Mouse (Mus musculus) intestine, embryonic 15.5 days (tissue): ENCODE data around the gene Usp49. TPM values are rescaled to one million over a fixed set of nuclear protein-coding genes. Genes with fewer than 3 reads are reported as not detected.

Experiments used
- ATAC-seq: fragments of 200-750 bp; cut with Nextera tagmentation; 2 replicates; pipeline ENCODE4 v1.8.0; 2017; ENCODE audit warnings: moderate TSS enrichment, moderate library complexity
- H3K27ac ChIP-seq: fragments of 300-500 bp; sonication (generic); 2 replicates; pipeline ENCODE4 v1.5.1; 2015; ENCODE audit warnings: mild to moderate bottlenecking, inconsistent platforms
- H3K27me3 ChIP-seq: fragments of 300-500 bp; sonication (generic); replicated peaks from 2 replicates; pipeline ENCODE4 v1.6.1; 2015; ENCODE audit warnings: inconsistent platforms
- H3K36me3 ChIP-seq: fragments of 300-500 bp; sonication (generic); 2 replicates; pipeline ENCODE4 v1.6.1; 2015; ENCODE audit warnings: inconsistent platforms
- H3K4me1 ChIP-seq: fragments of 300-500 bp; sonication (generic); replicated peaks from 2 replicates; pipeline ENCODE4 v1.6.1; 2015; ENCODE audit warnings: inconsistent platforms
- H3K4me2 ChIP-seq: fragments of 300-500 bp; sonication (generic); replicated peaks from 2 replicates; pipeline ENCODE4 v1.6.1; 2015; ENCODE audit warnings: mild to moderate bottlenecking, inconsistent platforms
- H3K4me3 ChIP-seq: fragments of 300-500 bp; sonication (generic); replicated peaks from 2 replicates; pipeline ENCODE4 v1.5.1; 2015; ENCODE audit warnings: inconsistent platforms
- H3K9ac ChIP-seq: fragments of 300-500 bp; sonication (generic); 2 replicates; pipeline ENCODE4 v1.6.1; 2015; ENCODE audit warnings: inconsistent platforms
- H3K9me3 ChIP-seq: fragments of 300-500 bp; sonication (generic); 2 replicates; pipeline ENCODE4 v1.6.1; 2016; ENCODE audit warnings: inconsistent platforms
- WGBS: fragments of 180-500 bp; shearing (Covaris S2); methylation state at CpG from one replicate; pipeline ENCODE4 v1.1.7; 2015; 5-methylcytosine and 5-hydroxymethylcytosine counted together
- polyA plus RNA-seq: library from polyadenylated mRNA; unstranded; fragments of >200 nt; fragmentation: Nextera tagmentation; extraction: Ambion mirVana; gene quantifications from 2 replicates; pipeline ENCODE4 v1.2.1, GENCODE M21; 2015

The Usp49 gene
- polyA plus RNA-seq, 1 experiment from 2014 or later: 5.9 TPM

DNA sequence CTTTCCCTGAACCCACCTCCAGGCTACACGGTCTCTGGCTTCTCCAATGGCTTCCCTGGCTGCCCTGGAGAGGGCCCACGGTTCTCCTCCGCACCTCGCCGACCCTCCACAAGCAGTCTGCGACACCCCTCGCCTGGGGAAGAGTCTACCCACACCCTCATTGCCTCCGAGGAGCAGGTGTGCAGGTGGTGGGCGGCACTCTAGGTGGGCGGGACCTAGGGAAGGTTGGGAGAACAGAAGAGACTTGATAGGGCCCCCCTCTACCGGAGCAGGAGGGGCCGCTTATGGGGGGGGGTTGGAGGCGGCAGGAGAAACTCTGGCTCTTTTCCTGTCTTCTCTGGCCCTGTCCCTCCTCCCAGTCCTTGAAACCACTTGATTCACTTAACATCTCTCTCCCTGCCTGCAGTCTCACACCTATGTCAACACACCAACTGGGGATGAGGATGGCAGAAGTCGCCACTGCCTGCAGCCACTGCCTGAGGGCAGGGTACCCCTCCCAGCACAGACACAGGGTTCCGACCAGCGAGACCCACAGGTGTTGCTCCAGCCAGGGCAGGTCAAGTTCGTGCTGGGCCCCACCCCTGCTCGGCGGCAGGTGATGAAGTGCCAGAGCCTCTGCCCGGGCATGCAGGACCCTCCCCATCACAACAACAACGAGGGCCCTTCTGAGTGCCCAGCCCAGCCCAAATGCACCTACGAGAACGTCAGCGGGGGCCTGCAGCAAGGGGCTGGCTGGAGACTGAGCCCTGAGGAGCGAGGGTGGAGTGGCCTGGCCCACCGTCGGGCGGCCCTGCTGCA lies 72.3 kb downstream of the Usp49 start:
- ATAC-seq: no peak
- H3K27ac ChIP-seq: no peak overlapping the region
- no peak overlapping the region for H3K4me2 ChIP-seq
- 0 out of 2 replicates have a peak, but pooled peaks cover 4% of the 10 kb centered on the region for H3K27me3 ChIP-seq
- no peak overlapping the region for H3K4me3 ChIP-seq
- 0 out of 2 replicates have a peak, but pooled peaks cover 5% of the 10 kb centered on the region for H3K36me3 ChIP-seq
- H3K9me3 ChIP-seq: no peaks in the 10 kb centered on the region
- WGBS: 43% methylated on average over 27 of the region's 28 CpGs
- peaks cover 22% of the 10 kb centered on the region; the same call in 1 of the 2 replicates for H3K4me1 ChIP-seq
- no peak overlapping the region for H3K9ac ChIP-seq

DNA sequence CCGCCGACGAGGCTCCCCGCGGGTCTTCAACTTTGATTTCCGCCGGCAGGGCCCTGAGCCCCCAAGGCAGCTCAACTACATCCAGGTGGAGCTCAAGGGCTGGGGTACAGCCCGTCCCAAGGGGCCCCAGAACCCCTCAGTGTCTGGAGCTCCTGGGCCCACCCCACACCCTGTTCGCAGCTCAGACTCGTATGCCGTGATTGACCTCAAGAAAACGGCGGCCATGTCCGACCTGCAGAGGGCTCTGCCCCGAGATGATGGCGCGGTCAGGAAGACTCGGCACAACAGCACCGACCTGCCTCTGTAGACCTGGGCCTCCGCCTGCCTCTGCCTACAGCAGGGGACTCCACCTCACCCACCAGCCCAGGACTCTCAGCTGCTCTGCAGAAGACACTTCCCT lies 73.1 kb downstream of the Usp49 start:
- ATAC-seq: no peak
- 0 out of 2 replicates have a peak, but pooled peaks cover 5% of the 10 kb centered on the region for H3K36me3 ChIP-seq
- 0 out of 2 replicates have a peak, but pooled peaks cover 4% of the 10 kb centered on the region for H3K27me3 ChIP-seq
- no peak overlapping the region for H3K9ac ChIP-seq
- peaks cover 22% of the 10 kb centered on the region; the same call in 1 of the 2 replicates for H3K4me1 ChIP-seq
- no peak overlapping the region for H3K27ac ChIP-seq
- WGBS: 45% methylated on average over 20 of the region's 20 CpGs
- no peak overlapping the region for H3K4me2 ChIP-seq
- H3K4me3 ChIP-seq: no peak overlapping the region
- no peaks in the 10 kb centered on the region for H3K9me3 ChIP-seq

DNA sequence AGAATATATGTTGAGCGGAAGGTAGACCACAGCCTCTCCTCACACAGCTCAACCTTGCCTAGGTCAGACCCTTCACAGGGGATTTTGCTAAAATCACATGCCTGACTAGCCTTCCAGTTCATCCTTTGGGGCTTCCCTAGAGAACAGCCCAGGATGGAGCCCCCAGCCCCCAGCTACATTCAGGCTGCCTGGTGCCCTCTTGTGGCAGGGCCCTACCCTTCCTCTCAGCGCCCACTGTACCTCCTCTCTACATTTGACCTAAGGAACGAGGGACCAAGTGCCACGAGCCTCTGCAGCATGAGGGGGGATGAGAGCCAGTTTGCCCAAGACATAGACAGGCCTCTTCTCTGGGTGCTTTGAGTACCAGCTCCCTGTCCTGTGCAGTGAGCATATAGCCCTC lies 74.2 kb downstream of the Usp49 start:
- no peak overlapping the region for H3K4me2 ChIP-seq
- 86% methylated on average over 4 of the region's 4 CpGs for WGBS
- H3K4me3 ChIP-seq: no peak overlapping the region
- no peak overlapping the region for H3K9ac ChIP-seq
- 0 out of 2 replicates have a peak, but pooled peaks cover 5% of the 10 kb centered on the region for H3K36me3 ChIP-seq
- 0 out of 2 replicates have a peak, but pooled peaks cover 4% of the 10 kb centered on the region for H3K27me3 ChIP-seq
- no peak for ATAC-seq
- H3K27ac ChIP-seq: no peak overlapping the region
- no peaks in the 10 kb centered on the region for H3K9me3 ChIP-seq
- H3K4me1 ChIP-seq: peaks cover 15% of the 10 kb centered on the region; the same call in 1 of the 2 replicates

DNA sequence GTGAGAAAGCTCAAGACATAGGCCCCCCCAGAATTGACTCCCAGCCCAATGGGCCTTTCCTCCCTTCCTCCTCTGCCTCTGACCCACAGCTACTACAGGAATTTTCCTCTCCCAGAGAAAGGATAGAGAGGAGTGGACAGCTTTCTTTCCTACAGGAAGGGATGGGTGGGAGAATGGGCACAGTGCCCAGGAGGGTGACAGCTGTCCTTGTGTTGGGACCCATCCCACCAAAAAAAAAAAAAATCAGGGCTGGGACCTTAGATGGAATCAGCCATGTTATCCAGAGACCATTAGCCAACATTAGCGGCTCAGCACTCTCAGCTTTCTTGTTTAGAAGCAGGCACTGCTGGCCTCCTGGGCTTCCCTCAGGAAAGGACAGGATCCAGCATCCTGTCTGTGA lies 75.7 kb downstream of the Usp49 start:
- 54% methylated on average over 1 of the region's 1 CpGs for WGBS
- 0 out of 2 replicates have a peak, but pooled peaks cover 4% of the 10 kb centered on the region for H3K27me3 ChIP-seq
- no peak for ATAC-seq
- no peak overlapping the region for H3K4me3 ChIP-seq
- no peaks in the 10 kb centered on the region for H3K36me3 ChIP-seq
- H3K4me2 ChIP-seq: no peak overlapping the region
- no peak overlapping the region for H3K27ac ChIP-seq
- no peak overlapping the region for H3K9ac ChIP-seq
- 0 out of 2 replicates have a peak, but pooled peaks cover 11% of the 10 kb centered on the region for H3K4me1 ChIP-seq
- H3K9me3 ChIP-seq: no peaks in the 10 kb centered on the region

DNA sequence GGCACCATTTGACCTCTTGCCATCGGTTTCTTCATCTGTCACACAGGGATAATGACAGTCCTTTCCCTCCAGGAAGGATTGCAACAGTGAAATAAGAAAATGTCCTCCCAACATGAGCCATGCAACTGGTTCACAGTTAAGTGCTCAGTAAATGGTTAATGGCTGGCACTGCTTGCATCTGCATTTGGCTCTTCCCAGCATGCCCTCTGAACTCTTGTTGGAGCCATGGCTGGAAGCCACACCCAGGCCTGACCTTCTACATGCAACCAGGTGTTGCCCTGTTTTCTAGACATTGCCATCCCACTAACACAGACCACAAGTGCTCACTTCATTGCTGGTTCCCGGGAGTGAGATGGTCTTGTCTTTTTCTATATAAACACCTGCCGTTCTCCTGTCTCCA lies 77.5 kb downstream of the Usp49 start:
- no peak overlapping the region for H3K4me2 ChIP-seq
- 59% methylated on average over 3 of the region's 3 CpGs for WGBS
- no peak for ATAC-seq

DNA sequence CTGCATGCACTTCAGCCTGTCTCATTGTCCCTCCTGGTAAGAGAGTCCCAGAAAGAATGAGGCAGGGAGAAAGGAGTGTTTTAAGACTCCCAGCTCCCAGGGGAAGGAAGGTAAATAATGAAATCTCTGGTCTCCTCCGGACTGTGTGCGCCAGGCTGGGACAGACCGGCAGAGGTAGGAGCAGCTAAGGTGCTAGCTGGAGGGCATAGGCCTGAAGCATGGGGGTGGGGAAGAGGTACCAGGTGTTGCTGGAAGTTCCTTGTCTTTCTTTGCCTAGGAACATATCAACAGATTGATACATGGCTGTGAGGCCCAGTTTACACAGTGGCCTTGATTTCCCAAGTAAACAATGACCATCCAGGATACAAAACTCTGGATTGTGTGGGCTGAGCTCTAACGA lies 78.5 kb downstream of the Usp49 start:
- WGBS: 60% methylated on average over 4 of the region's 4 CpGs

More for the DNA sequence above, 77.5 kb downstream of the Usp49 start:
- H3K9me3 ChIP-seq: no peaks in the 10 kb centered on the region
- no peaks in the 10 kb centered on the region for H3K36me3 ChIP-seq
- 0 out of 2 replicates have a peak, but pooled peaks cover 3% of the 10 kb centered on the region for H3K27me3 ChIP-seq
- H3K4me3 ChIP-seq: no peak overlapping the region
- no peak overlapping the region for H3K27ac ChIP-seq
- H3K9ac ChIP-seq: no peak overlapping the region
- 0 out of 2 replicates have a peak, but pooled peaks cover 14% of the 10 kb centered on the region for H3K4me1 ChIP-seq

DNA sequence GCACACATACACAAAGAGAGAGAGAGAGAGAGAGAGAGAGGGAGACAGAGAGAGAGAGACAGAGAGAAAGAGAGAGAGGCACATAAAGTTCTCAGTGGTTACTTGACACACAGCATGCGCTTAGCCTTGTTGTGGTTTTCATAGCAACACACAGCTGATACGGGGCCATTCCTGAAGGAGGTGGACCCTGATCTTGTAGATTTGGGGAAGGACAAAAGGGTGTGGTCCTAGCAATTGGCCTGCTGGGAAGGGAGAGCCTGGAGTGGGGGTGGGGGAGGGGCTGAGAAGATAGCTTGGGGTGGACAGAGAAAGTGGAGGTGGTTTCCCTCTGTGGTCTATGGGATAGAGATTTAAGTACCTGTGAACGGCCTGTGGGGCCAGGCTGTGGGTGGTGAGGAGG lies 79.5 kb downstream of the Usp49 start:
- ATAC-seq: no peak
- H3K4me2 ChIP-seq: no peak overlapping the region

More for the DNA sequence above, 78.5 kb downstream of the Usp49 start:
- H3K9ac ChIP-seq: no peak overlapping the region
- H3K27me3 ChIP-seq: no peaks in the 10 kb centered on the region
- H3K36me3 ChIP-seq: no peaks in the 10 kb centered on the region
- H3K4me1 ChIP-seq: 0 out of 2 replicates have a peak, but pooled peaks cover 10% of the 10 kb centered on the region
- H3K4me2 ChIP-seq: no peak overlapping the region
- H3K4me3 ChIP-seq: no peak overlapping the region
- H3K9me3 ChIP-seq: no peaks in the 10 kb centered on the region
- H3K27ac ChIP-seq: no peak overlapping the region
- ATAC-seq: no peak

DNA sequence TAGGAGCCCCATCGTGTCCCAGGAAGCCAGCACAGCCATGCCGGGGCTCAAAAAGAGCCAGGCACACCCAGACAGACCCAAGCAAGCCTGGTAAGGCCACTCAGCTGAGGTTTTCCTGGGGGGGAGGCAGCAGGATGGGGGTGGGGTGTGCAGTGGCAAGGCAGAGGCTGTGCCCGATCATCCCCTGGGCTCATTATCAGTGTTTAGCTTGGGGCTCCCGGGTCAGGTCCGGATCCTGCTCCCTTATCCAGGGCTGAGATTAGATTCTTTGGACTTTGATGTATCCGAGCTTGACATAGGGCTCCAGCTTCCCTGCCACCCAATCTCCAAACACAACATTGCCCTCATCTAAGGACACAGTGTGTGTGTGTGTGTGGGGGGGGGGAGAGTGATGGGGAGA lies 81.4 kb downstream of the Usp49 start:
- WGBS: 60% methylated on average over 6 of the region's 6 CpGs
- peak; percentile 27; the same call in 1 of the 2 replicates for ATAC-seq

More for the DNA sequence above, 79.5 kb downstream of the Usp49 start:
- 62% methylated on average over 3 of the region's 3 CpGs for WGBS
- Histone ChIP-seq H3K4me1 (0 out of 2 replicates have a peak, but pooled peaks cover 10% of the 10 kb centered on the region), H3K36me3 (no peaks in the 10 kb centered on the region), H3K9ac (no peak overlapping the region), H3K27me3 (no peaks in the 10 kb centered on the region), H3K9me3 (no peaks in the 10 kb centered on the region), H3K4me3 (no peak overlapping the region), H3K27ac (no peak overlapping the region)

DNA sequence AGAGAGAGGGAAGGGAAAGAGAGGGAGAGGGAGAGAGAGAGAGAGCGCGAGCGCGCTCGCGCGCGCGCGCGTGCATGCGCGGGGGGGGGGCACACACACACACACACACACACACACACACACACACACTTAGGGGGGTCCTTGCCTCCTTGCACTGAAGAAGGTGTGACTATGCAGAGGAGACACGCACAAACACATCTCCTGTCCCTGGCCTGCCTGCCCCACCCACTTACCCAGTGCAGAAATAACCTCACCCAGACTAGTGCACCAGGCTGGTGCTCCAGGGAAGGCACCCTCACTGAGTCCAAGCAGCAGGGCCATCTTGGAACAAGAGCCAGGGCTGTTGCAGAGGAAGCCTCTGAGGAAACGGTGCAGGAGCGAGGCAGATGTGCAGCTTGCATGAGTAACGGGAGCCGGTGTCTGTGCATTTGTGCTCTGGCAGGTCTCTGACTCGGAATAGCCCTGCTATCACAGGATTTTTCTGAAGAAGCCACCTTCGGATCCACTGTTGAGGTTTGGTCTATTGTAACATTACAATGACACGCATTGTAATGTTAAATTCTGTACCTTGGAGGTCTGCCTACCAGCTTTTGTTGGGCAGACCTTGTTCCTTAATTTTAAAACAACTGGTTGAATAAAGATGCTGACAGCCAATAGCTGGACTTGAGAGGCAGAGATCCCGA lies 82.5 kb downstream of the Usp49 start:
- ATAC-seq: no peak
- no peaks in the 10 kb centered on the region for H3K36me3 ChIP-seq
- H3K9me3 ChIP-seq: no peaks in the 10 kb centered on the region
- H3K9ac ChIP-seq: no peak overlapping the region
- H3K4me3 ChIP-seq: no peak overlapping the region
- H3K27me3 ChIP-seq: no peaks in the 10 kb centered on the region
- H3K4me1 ChIP-seq: 0 out of 2 replicates have a peak, but pooled peaks cover 4% of the 10 kb centered on the region
- H3K4me2 ChIP-seq: no peak overlapping the region
- no peak overlapping the region for H3K27ac ChIP-seq
- WGBS: 48% methylated on average over 21 of the region's 22 CpGs

More for the DNA sequence above, 81.4 kb downstream of the Usp49 start:
- H3K36me3 ChIP-seq: no peaks in the 10 kb centered on the region
- H3K27me3 ChIP-seq: no peaks in the 10 kb centered on the region
- H3K4me1 ChIP-seq: 0 out of 2 replicates have a peak, but pooled peaks cover 4% of the 10 kb centered on the region
- no peak overlapping the region for H3K27ac ChIP-seq
- H3K4me2 ChIP-seq: no peak overlapping the region
- H3K9me3 ChIP-seq: no peaks in the 10 kb centered on the region
- H3K4me3 ChIP-seq: no peak overlapping the region
- H3K9ac ChIP-seq: no peak overlapping the region

DNA sequence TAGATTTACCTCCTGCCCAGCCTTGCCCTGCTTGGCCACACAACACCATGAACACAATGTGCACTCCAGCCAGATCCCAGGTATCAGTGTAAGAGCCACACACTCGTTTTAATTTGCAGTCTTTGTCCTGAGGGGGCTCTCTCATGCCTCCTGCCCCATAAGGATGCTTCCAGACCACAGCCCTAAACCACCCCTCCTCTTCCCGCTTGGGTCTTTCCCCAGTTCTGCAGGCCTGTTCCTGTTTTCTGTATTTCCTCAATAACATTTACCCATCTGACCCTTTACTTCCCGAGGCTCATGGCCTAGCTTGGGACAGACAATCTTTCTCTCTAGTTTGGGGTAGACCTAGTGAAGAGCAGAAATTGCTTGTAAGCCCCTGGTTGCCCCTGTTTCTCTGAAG lies 84.5 kb downstream of the Usp49 start:
- H3K36me3 ChIP-seq: no peaks in the 10 kb centered on the region
- no peaks in the 10 kb centered on the region for H3K27me3 ChIP-seq
- ATAC-seq: no peak
- no peak overlapping the region for H3K27ac ChIP-seq
- no peaks in the 10 kb centered on the region for H3K9me3 ChIP-seq
- no peak overlapping the region for H3K4me2 ChIP-seq
- H3K9ac ChIP-seq: no peak overlapping the region
- H3K4me1 ChIP-seq: 0 out of 2 replicates have a peak, but pooled peaks cover 4% of the 10 kb centered on the region
- WGBS: 51% methylated on average over 3 of the region's 3 CpGs
- H3K4me3 ChIP-seq: no peak overlapping the region

DNA sequence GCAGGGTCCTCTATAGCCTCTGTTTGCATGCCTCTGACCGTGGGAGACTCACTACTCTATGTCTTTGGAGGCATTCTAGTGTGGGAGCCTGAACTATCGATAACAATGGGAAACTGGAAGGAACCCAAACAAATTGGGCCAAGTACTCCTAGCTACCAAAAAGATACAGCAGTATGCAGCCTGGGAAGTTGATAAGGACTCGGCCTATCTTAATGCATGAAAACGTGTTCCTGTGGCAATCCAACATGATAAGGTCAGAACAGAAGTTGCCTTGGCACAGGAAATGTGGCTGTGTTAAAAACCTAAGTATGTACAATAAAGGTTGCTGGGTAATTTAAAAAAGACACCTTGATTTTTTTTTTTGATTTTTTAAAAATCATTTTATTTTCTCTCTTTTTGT lies 90.7 kb downstream of the Usp49 start:
- Histone ChIP-seq H3K9me3 (no peaks in the 10 kb centered on the region), H3K4me2 (no peak overlapping the region), H3K9ac (no peak overlapping the region), H3K27me3 (no peaks in the 10 kb centered on the region), H3K4me3 (no peak overlapping the region), H3K4me1 (no peaks in the 10 kb centered on the region), H3K36me3 (no peaks in the 10 kb centered on the region), H3K27ac (no peak overlapping the region)
- WGBS: 76% methylated on average over 4 of the region's 4 CpGs
- no peak for ATAC-seq

DNA sequence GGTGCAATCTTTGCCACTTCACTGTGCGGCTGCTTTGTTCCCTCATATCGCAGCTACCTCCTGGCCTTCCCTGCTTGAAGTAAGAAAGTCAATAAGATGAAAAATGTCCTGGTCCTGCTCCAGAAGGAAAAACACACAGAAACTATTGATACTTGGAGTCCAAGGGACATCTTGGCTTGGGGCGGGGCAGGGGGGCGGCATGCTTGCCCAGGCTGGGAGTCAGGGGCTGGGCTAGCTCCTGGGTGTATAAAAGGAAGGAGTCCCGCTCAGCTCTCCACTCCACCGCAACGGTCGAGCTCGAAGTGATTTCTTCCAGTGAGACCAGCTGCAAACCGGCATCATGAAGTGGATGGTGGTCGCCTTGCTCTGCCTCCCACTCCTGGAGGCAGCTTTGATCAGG lies 96.1 kb downstream of the Usp49 start, which contains the start of gene Pgc:
Gene Pgc, plus strand, starts transcription at position 277 of the 400 bp plus-strand sequence.
- H3K4me3 ChIP-seq: no peak within 1 kb of the TSS
- H3K27ac ChIP-seq: no peak within 1 kb of the TSS
- no peaks in the 10 kb centered on the region for H3K4me1 ChIP-seq
- no peak within 1 kb of the TSS for H3K4me2 ChIP-seq
- no peaks in the 10 kb centered on the region for H3K36me3 ChIP-seq
- 65% methylated on average over 11 of the region's 11 CpGs for WGBS
- no peaks in the 10 kb centered on the region for H3K9me3 ChIP-seq
- no peaks in the 10 kb centered on the region for H3K27me3 ChIP-seq
- no peak for ATAC-seq
- H3K9ac ChIP-seq: no peak within 1 kb of the TSS
